Mouse (Mus musculus) heart, adult 2 months (tissue): ENCODE measurements around the gene Macrod2.

Experiments
- CTCF ChIP-seq: fragments of 200-600 bp; IDR thresholded peaks from 2 replicates; pipeline ENCODE4 v1.8.1; 2022; ENCODE audit warnings: antibody characterized with exemption, mild to moderate bottlenecking, moderate library complexity
- EP300 ChIP-seq: fragments of 200-500 bp; IDR thresholded peaks from 2 replicates; pipeline ENCODE4 v1.6.1; 2011; ENCODE audit warnings: low read depth, low read length, control low read depth; ENCODE audit not compliant: insufficient read depth
- POLR2A ChIP-seq: fragments of 200-500 bp; IDR thresholded peaks from 2 replicates; pipeline ENCODE4 v1.6.1; 2011; ENCODE audit warnings: mild to moderate bottlenecking, low read depth, low read length, control low read depth; ENCODE audit not compliant: insufficient read depth

- no peak for TF ChIP-seq CTCF
- no peak for TF ChIP-seq EP300
- TF ChIP-seq POLR2A = no peak
These were observed 271.7 kb downstream of the Macrod2 start for GRCm38 (mm10) chr2:140666846-140667245.
